Mouse (Mus musculus): ENCODE data around the gene Skida1.

GRCm38 (mm10) chr2:18031271-18031821 lies 17.5 kb downstream of the Skida1 start:
- TF ChIP-seq POLR2A (IDR thresholded peaks at IDR 0.05; ENCODE audit: low read depth, low read length) (no peak), CTCF (IDR thresholded peaks at IDR 0.05; ENCODE audit: extremely low read depth, insufficient read depth, insufficient read length, insufficient replicate concordance) (no peak)

Measured in spleen, adult 2 months (tissue).